Mouse (Mus musculus) lung, postnatal 4 days (tissue): ENCODE data around the gene Dlg2.

Source experiments
- DNase-seq, 2 experiments: peaks; one replicate each; pipeline ENCODE4 v3.0.0; 2021

Gene Dlg2

GRCm38 (mm10) chr7:92220619-92221018 lies 1744.1 kb downstream of the Dlg2 start:
- no peak for DNase-seq

GRCm38 (mm10) chr7:92234476-92235202 lies 1758.2 kb downstream of the Dlg2 start:
- DNase-seq: no peak

- no peak for DNase-seq
Observed at GRCm38 (mm10) chr7:92235541-92236031, 1759.1 kb downstream of the Dlg2 start.

- DNase-seq: no peak
Observed at GRCm38 (mm10) chr7:92240908-92241307, 1764.4 kb downstream of the Dlg2 start.

- no peak for DNase-seq
Observed at GRCm38 (mm10) chr7:92247594-92247993, 1771.1 kb downstream of the Dlg2 start.

GRCm38 (mm10) chr7:92248619-92249018 lies 1772.1 kb downstream of the Dlg2 start:
- no peak for DNase-seq

- no peak for DNase-seq
Observed at GRCm38 (mm10) chr7:92258148-92258547, 1781.7 kb downstream of the Dlg2 start.

- DNase-seq: no peak
Observed at GRCm38 (mm10) chr7:92258701-92259100, 1782.2 kb downstream of the Dlg2 start.

GRCm38 (mm10) chr7:92264325-92264724 lies 1787.9 kb downstream of the Dlg2 start:
- no peak for DNase-seq

GRCm38 (mm10) chr7:92264964-92265363 lies 1788.5 kb downstream of the Dlg2 start:
- no peak for DNase-seq

GRCm38 (mm10) chr7:92275353-92275752 lies 1798.9 kb downstream of the Dlg2 start:
- no peak for DNase-seq

GRCm38 (mm10) chr7:92277629-92278028 lies 1801.2 kb downstream of the Dlg2 start:
- DNase-seq: no peak

GRCm38 (mm10) chr7:92280925-92281324 lies 1804.5 kb downstream of the Dlg2 start:
- peak in 1 of 2 experiments; percentile 18 for DNase-seq

- no peak for DNase-seq
Observed at GRCm38 (mm10) chr7:92287058-92287457, 1810.6 kb downstream of the Dlg2 start.

- no peak for DNase-seq
Observed at GRCm38 (mm10) chr7:92288814-92289213, 1812.3 kb downstream of the Dlg2 start.

- no peak for DNase-seq
Observed at GRCm38 (mm10) chr7:92292918-92293518, 1816.5 kb downstream of the Dlg2 start.

GRCm38 (mm10) chr7:92301046-92301445 lies 1824.6 kb downstream of the Dlg2 start:
- DNase-seq: no peak

- DNase-seq: no peak
Observed at GRCm38 (mm10) chr7:92307634-92308033, 1831.2 kb downstream of the Dlg2 start.

- no peak for DNase-seq
Observed at GRCm38 (mm10) chr7:92308168-92308567, 1831.7 kb downstream of the Dlg2 start.

- DNase-seq: no peak
Observed at GRCm38 (mm10) chr7:92316389-92316788, 1839.9 kb downstream of the Dlg2 start.

GRCm38 (mm10) chr7:92319469-92319868 lies 1843.0 kb downstream of the Dlg2 start:
- DNase-seq: no peak

- no peak for DNase-seq
Observed at GRCm38 (mm10) chr7:92320181-92320580, 1843.7 kb downstream of the Dlg2 start.

GRCm38 (mm10) chr7:92321786-92322185 lies 1845.3 kb downstream of the Dlg2 start:
- peak; percentile 34 to 36 for DNase-seq

GRCm38 (mm10) chr7:92322342-92323069 lies 1846.0 kb downstream of the Dlg2 start:
- DNase-seq: no peak
